Mouse (Mus musculus) central nervous system, embryonic 14 days (tissue): ENCODE measurements around the gene Gm13278. TPM values are rescaled to one million over a fixed set of nuclear protein-coding genes. Genes with fewer than 3 reads are reported as not detected.

Experiments used
- polyA plus RNA-seq: library from polyadenylated mRNA; depleted of rRNA; stranded (reverse); fragments of >200 nt; gene quantifications from 2 replicates; pipeline ENCODE4 v1.2.3, GENCODE M21; 2012; rRNA removed

Gene Gm13278
- not detected in 2 replicates for polyA plus RNA-seq

GRCm38 (mm10) chr4:88791250-88791649, at the start of gene Gm13278:
TSS of gene Gm13278 (plus strand) at chr4:88791550.

GRCm38 (mm10) chr4:88754818-88755340, 36.5 kb upstream of the Gm13278 start, which contains the start of gene Gm13271:
TSS of gene Gm13271 (plus strand) at chr4:88754868.

GRCm38 (mm10) chr4:88759610-88760268, 31.6 kb upstream of the Gm13278 start, which contains the start of gene Gm13283:
TSS of gene Gm13283 (plus strand) at chr4:88760119.

GRCm38 (mm10) chr4:88773534-88773933, 17.8 kb upstream of the Gm13278 start, which contains the start of gene Gm13290:
TSS of gene Gm13290 (plus strand) at chr4:88773834.

GRCm38 (mm10) chr4:88776622-88777021, 14.7 kb upstream of the Gm13278 start, which contains the start of gene Gm13289:
TSS of gene Gm13289 (plus strand) at chr4:88776922.

GRCm38 (mm10) chr4:88779550-88779949, 11.8 kb upstream of the Gm13278 start, which contains the start of gene Gm13272:
TSS of gene Gm13272 (plus strand) at chr4:88779850.

GRCm38 (mm10) chr4:88781831-88782230, 9.5 kb upstream of the Gm13278 start, which contains the start of gene Ifnz:
TSS of gene Ifnz (plus strand) at chr4:88782131.

GRCm38 (mm10) chr4:88785409-88785808, 5.9 kb upstream of the Gm13278 start, which contains the start of gene Gm13276:
TSS of gene Gm13276 (plus strand) at chr4:88785709.

GRCm38 (mm10) chr4:88788402-88788801, 2.9 kb upstream of the Gm13278 start, which contains the start of gene Gm13277:
TSS of gene Gm13277 (plus strand) at chr4:88788632.

GRCm38 (mm10) chr4:88793936-88794675, 2.8 kb downstream of the Gm13278 start, which contains the start of gene Gm13275:
TSS of gene Gm13275 (plus strand) at chr4:88794487.

GRCm38 (mm10) chr4:88797097-88797496, 5.7 kb downstream of the Gm13278 start, which contains the start of gene Gm13279:
TSS of gene Gm13279 (plus strand) at chr4:88797397.

GRCm38 (mm10) chr4:88799365-88799764, 8.0 kb downstream of the Gm13278 start, which contains the start of gene Gm13285:
TSS of gene Gm13285 (plus strand) at chr4:88799665.

GRCm38 (mm10) chr4:88802954-88803353, 11.6 kb downstream of the Gm13278 start, which contains the start of gene Gm13287:
TSS of gene Gm13287 (plus strand) at chr4:88803254.

GRCm38 (mm10) chr4:88805231-88805630, 13.9 kb downstream of the Gm13278 start, which contains the start of gene Gm13288:
TSS of gene Gm13288 (plus strand) at chr4:88805531.

GRCm38 (mm10) chr4:88815928-88816327, 24.6 kb downstream of the Gm13278 start, which contains the start of gene Ifna7:
TSS of gene Ifna7 (plus strand) at chr4:88816228.

GRCm38 (mm10) chr4:88819659-88820058, 28.3 kb downstream of the Gm13278 start, which contains the start of gene Ifna11:
TSS of gene Ifna11 (plus strand) at chr4:88819959.

GRCm38 (mm10) chr4:88827116-88827515, 35.8 kb downstream of the Gm13278 start, which contains the start of gene Ifna6:
TSS of gene Ifna6 (plus strand) at chr4:88827416.

GRCm38 (mm10) chr4:88835225-88835624, 43.9 kb downstream of the Gm13278 start, which contains the start of gene Ifna5:
TSS of gene Ifna5 (plus strand) at chr4:88835525.

GRCm38 (mm10) chr4:88841438-88841911, 50.1 kb downstream of the Gm13278 start, which contains the start of gene Ifna4:
TSS of gene Ifna4 (plus strand) at chr4:88841861.

